Mouse (Mus musculus): Measurements from ENCODE around the gene C4bp. TPM values are rescaled to one million over a fixed set of nuclear protein-coding genes. Genes with fewer than 3 reads are reported as not detected.

The C4bp gene
- total and polyA plus RNA-seq, 3 experiments, result not detected

- TF ChIP-seq MYB (IDR thresholded peaks at IDR 0.05; ENCODE audit: low read depth, low read length), result no peak
- no peak for TF ChIP-seq USF1 (IDR thresholded peaks at IDR 0.05; ENCODE audit: low read depth, low read length)
- no peak for TF ChIP-seq ETS1 (IDR thresholded peaks at IDR 0.05; ENCODE audit: low read depth, low read length)
- no peak for TF ChIP-seq TAL1 (IDR thresholded peaks at IDR 0.05; ENCODE audit: low read length)
- no peak for TF ChIP-seq EP300 (IDR thresholded peaks at IDR 0.05; ENCODE audit: low read depth in 1 of 2, low read length in 2 of 2)
- TF ChIP-seq RAD21 (IDR thresholded peaks at IDR 0.05; ENCODE audit: low read depth, low read length), result no peak
- TF ChIP-seq MAX (IDR thresholded peaks at IDR 0.05; ENCODE audit: low read length), result no peak
- no peak for TF ChIP-seq JUND (IDR thresholded peaks at IDR 0.05; ENCODE audit: low read depth, low read length)
- TF ChIP-seq KAT2A (conservative IDR thresholded peaks at IDR 0.05; ENCODE audit: low read depth, low read length), result no peak
- TF ChIP-seq MYC (IDR thresholded peaks at IDR 0.05; ENCODE audit: low read depth, low read length), result no peak
- TF ChIP-seq POLR2AphosphoS5 (IDR thresholded peaks at IDR 0.05; ENCODE audit: borderline replicate concordance, low read depth, low read length), result no peak
- TF ChIP-seq SIN3A (IDR thresholded peaks at IDR 0.05; ENCODE audit: low read length), result no peak
- no peak for TF ChIP-seq POLR2AphosphoS2 (IDR thresholded peaks at IDR 0.05; ENCODE audit: low read length)
- TF ChIP-seq MEF2A (IDR thresholded peaks at IDR 0.05; ENCODE audit: extremely low read depth, insufficient replicate concordance, low read depth, low read length, poor library complexity, severe bottlenecking), result no peak
- Histone ChIP-seq H3K79me2 (ENCODE audit: control insufficient read depth, insufficient read depth, low read length, poor library complexity) (no peaks in the 10 kb centered on the region), H3K4me3 (ENCODE audit: control insufficient read depth in 1 of 2, insufficient read depth in 1 of 2, low read depth in 2 of 2, low read length in 2 of 2) (no peak within 1 kb of the TSS), H3K27ac (ENCODE audit: control insufficient read depth, low read depth, low read length) (no peak within 1 kb of the TSS), H3K9ac (ENCODE audit: control insufficient read depth, low read depth, low read length, poor library complexity, severe bottlenecking) (no peak within 1 kb of the TSS), H3K36me3 (ENCODE audit: control insufficient read depth in 1 of 2, insufficient read depth in 2 of 2, low read length in 2 of 2) (no peaks in the 10 kb centered on the region), H3K4me1 (ENCODE audit: control insufficient read depth in 1 of 2, insufficient read depth in 2 of 2, low read length in 2 of 2) (no peaks in the 10 kb centered on the region), H3K9me3 (replicated peaks; ENCODE audit: insufficient read depth, low read length) (no peaks in the 10 kb centered on the region), H3K27me3 (ENCODE audit: control insufficient read depth in 1 of 2, insufficient read depth in 2 of 2, low read length in 2 of 2) (peaks cover 2 to 13% of the 10 kb centered on the region in 2 experiments; a peak in 3 of 4 replicates)
- DNase-seq (ENCODE audit: low read depth, low spot score), result no peak
These were observed 31.9 kb downstream of the C4bp start, which contains the start of gene Zp3r for GRCm38 (mm10) chr1:130629521-130629920. Gene Zp3r (minus strand): TSS chr1:130629621.

GRCm38 (mm10) chr1:130596291-130596690 is 65.1 kb downstream of the C4bp start:
- H3K27ac ChIP-seq (ENCODE audit: control insufficient read depth, low read depth, low read length), result no peak overlapping the region
- H3K36me3 ChIP-seq (ENCODE audit: control insufficient read depth in 1 of 2, insufficient read depth in 2 of 2, low read length in 2 of 2), result no peaks in the 10 kb centered on the region
- no peak overlapping the region for H3K9ac ChIP-seq (ENCODE audit: control insufficient read depth, low read depth, low read length, poor library complexity, severe bottlenecking)
- no peaks in the 10 kb centered on the region for H3K9me3 ChIP-seq (replicated peaks; ENCODE audit: insufficient read depth, low read length)
- TF ChIP-seq KAT2A (conservative IDR thresholded peaks at IDR 0.05; ENCODE audit: low read depth, low read length), result no peak
- TF ChIP-seq MAZ (IDR thresholded peaks at IDR 0.05; ENCODE audit: low read depth, low read length), result no peak
- TF ChIP-seq TBP (IDR thresholded peaks at IDR 0.05; ENCODE audit: low read depth, low read length), result no peak
- TF ChIP-seq NELFE (IDR thresholded peaks at IDR 0.05; ENCODE audit: low read depth, low read length), result no peak
- no peak for TF ChIP-seq E2F4 (IDR thresholded peaks at IDR 0.05; ENCODE audit: borderline replicate concordance, low read depth, low read length)
- H3K4me3 ChIP-seq (ENCODE audit: control insufficient read depth in 1 of 2, insufficient read depth in 1 of 2, low read depth in 2 of 2, low read length in 2 of 2), result no peak overlapping the region
- no peaks in the 10 kb centered on the region for H3K79me2 ChIP-seq (ENCODE audit: control insufficient read depth, insufficient read depth, low read length, poor library complexity)
- no peaks in the 10 kb centered on the region for H3K4me1 ChIP-seq (ENCODE audit: control insufficient read depth in 1 of 2, insufficient read depth in 2 of 2, low read length in 2 of 2)
- no peak for DNase-seq (ENCODE audit: low read depth, low spot score)
- no peaks in the 10 kb centered on the region for H3K27me3 ChIP-seq (ENCODE audit: control insufficient read depth in 1 of 2, insufficient read depth in 2 of 2, low read length in 2 of 2)
